Mouse (Mus musculus) spleen, postnatal 4 days (tissue): ENCODE data around the gene Pak1.
"Not testable (repeated sequence)": the region's sequence is repeated elsewhere in the genome, so short reads cannot be mapped to it uniquely, and the experiment has no call there.

Source experiments
- DNase-seq, 2 experiments: peaks; one replicate each; pipeline ENCODE4 v3.0.0; 2022; ENCODE audit warnings: low spot score in 2 of 2

Pak1 gene

GRCm38 (mm10) chr7:97849557-97849956 is 61.2 kb downstream of the Pak1 start:
- not testable (repeated sequence) for DNase-seq

- DNase-seq = no peak
These were observed 62.0 kb downstream of the Pak1 start for GRCm38 (mm10) chr7:97850331-97850730.

GRCm38 (mm10) chr7:97863512-97863911 is 75.2 kb downstream of the Pak1 start:
- no peak for DNase-seq

- no peak for DNase-seq
These were observed 76.2 kb downstream of the Pak1 start for GRCm38 (mm10) chr7:97864531-97864930.

- no peak for DNase-seq
These were observed 79.5 kb downstream of the Pak1 start for GRCm38 (mm10) chr7:97867866-97868265.

- no peak for DNase-seq
These were observed 80.4 kb downstream of the Pak1 start for GRCm38 (mm10) chr7:97868766-97869165.

- no peak for DNase-seq
These were observed 84.1 kb downstream of the Pak1 start for GRCm38 (mm10) chr7:97872396-97872795.

- DNase-seq = no peak
These were observed 85.0 kb downstream of the Pak1 start for GRCm38 (mm10) chr7:97873317-97873716.

- DNase-seq = no peak
These were observed 89.7 kb downstream of the Pak1 start for GRCm38 (mm10) chr7:97877846-97878538.

GRCm38 (mm10) chr7:97911646-97912045 is 123.3 kb downstream of the Pak1 start:
- DNase-seq = no peak

- DNase-seq = no peak
These were observed 126.6 kb downstream of the Pak1 start for GRCm38 (mm10) chr7:97914833-97915516.

- DNase-seq = no peak
These were observed 131.4 kb downstream of the Pak1 start, which contains the start of gene Gdpd4 for GRCm38 (mm10) chr7:97919742-97920141. TSS of gene Gdpd4 (plus strand) at chr7:97919955.

GRCm38 (mm10) chr7:97925819-97926218 is 137.5 kb downstream of the Pak1 start:
- no peak for DNase-seq

GRCm38 (mm10) chr7:97926978-97927377 is 138.6 kb downstream of the Pak1 start:
- DNase-seq = no peak

GRCm38 (mm10) chr7:97944485-97944884 is 156.1 kb downstream of the Pak1 start:
- no peak for DNase-seq
